Mouse (Mus musculus): Measurements from ENCODE around the gene Sfta2. TPM values are rescaled to one million over a fixed set of nuclear protein-coding genes. Genes with fewer than 3 reads are reported as not detected.

The Sfta2 gene
- total RNA-seq (2021): not detected
- long read RNA-seq, experiment 1: 0 reads
- long read RNA-seq, experiment 2, partial matches to known transcripts: 0 of 1 reads
- long read RNA-seq, experiment 2, other reads (novel, unspliced or antisense): 1 of 1 reads

GRCm38 (mm10) chr17:35601249-35601648, at the start of gene Sfta2:
TSS of gene Sfta2 (plus strand) at chr17:35601549.
- intact Hi-C loops (cut with DNase I): no loop called here
- no peak for DNase-seq

- intact Hi-C loops (cut with DNase I): no loop called here
- no peak for DNase-seq
Observed at GRCm38 (mm10) chr17:35551881-35552414, 49.4 kb upstream of the Sfta2 start, which contains the start of gene Cdsn. TSS of gene Cdsn (plus strand) at chr17:35552128.

GRCm38 (mm10) chr17:35554321-35554720, 47.0 kb upstream of the Sfta2 start:
- intact Hi-C loops (cut with DNase I): no loop called here
- no peak for DNase-seq

GRCm38 (mm10) chr17:35554761-35555397, 46.5 kb upstream of the Sfta2 start:
- no peak for DNase-seq

GRCm38 (mm10) chr17:35556186-35556765, 45.1 kb upstream of the Sfta2 start:
- intact Hi-C loops (cut with DNase I): no loop called here
- no peak for DNase-seq

More at GRCm38 (mm10) chr17:35554761-35555397, 46.5 kb upstream of the Sfta2 start:
- intact Hi-C loops (cut with DNase I): no loop called here

GRCm38 (mm10) chr17:35556812-35557211, 44.5 kb upstream of the Sfta2 start:
- intact Hi-C loops (cut with DNase I): no loop called here

GRCm38 (mm10) chr17:35557351-35557750, 44.0 kb upstream of the Sfta2 start:
- intact Hi-C loops (cut with DNase I): no loop called here
- no peak for DNase-seq

More at GRCm38 (mm10) chr17:35556812-35557211, 44.5 kb upstream of the Sfta2 start:
- DNase-seq: no peak

- intact Hi-C loops (cut with DNase I): no loop called here
Observed at GRCm38 (mm10) chr17:35558216-35558615, 43.1 kb upstream of the Sfta2 start.

GRCm38 (mm10) chr17:35567150-35567549, 34.2 kb upstream of the Sfta2 start, which contains the start of gene 2300002M23Rik:
TSS of gene 2300002M23Rik (plus strand) at chr17:35567450.
- intact Hi-C loops (cut with DNase I): no loop called here

More at GRCm38 (mm10) chr17:35558216-35558615, 43.1 kb upstream of the Sfta2 start:
- no peak for DNase-seq

GRCm38 (mm10) chr17:35567767-35568166, 33.6 kb upstream of the Sfta2 start:
- no peak for DNase-seq
- intact Hi-C loops (cut with DNase I): no loop called here

More at GRCm38 (mm10) chr17:35567150-35567549, 34.2 kb upstream of the Sfta2 start, which contains the start of gene 2300002M23Rik:
- no peak for DNase-seq

GRCm38 (mm10) chr17:35569091-35569944, 32.0 kb upstream of the Sfta2 start:
- no peak for DNase-seq
- intact Hi-C loops (cut with DNase I): no loop called here

- no peak for DNase-seq
- intact Hi-C loops (cut with DNase I): no loop called here
Observed at GRCm38 (mm10) chr17:35570836-35571235, 30.5 kb upstream of the Sfta2 start.

- intact Hi-C loops (cut with DNase I): no loop called here
- DNase-seq: no peak
Observed at GRCm38 (mm10) chr17:35571477-35571876, 29.9 kb upstream of the Sfta2 start.

GRCm38 (mm10) chr17:35578211-35578610, 23.1 kb upstream of the Sfta2 start:
- peak; percentile 44 to 71 for DNase-seq
- intact Hi-C loops (cut with DNase I): no loop called here

- intact Hi-C loops (cut with DNase I): no loop called here
- no peak for DNase-seq
Observed at GRCm38 (mm10) chr17:35582900-35583299, 18.4 kb upstream of the Sfta2 start.

GRCm38 (mm10) chr17:35584330-35584937, 16.9 kb upstream of the Sfta2 start:
- DNase-seq: peak; percentile 63
- intact Hi-C loops (cut with DNase I): no loop called here

- no peak for DNase-seq
- intact Hi-C loops (cut with DNase I): no loop called here
Observed at GRCm38 (mm10) chr17:35587291-35587690, 14.1 kb upstream of the Sfta2 start.

- DNase-seq: no peak
- intact Hi-C loops (cut with DNase I): no loop called here
Observed at GRCm38 (mm10) chr17:35588387-35588786, 13.0 kb upstream of the Sfta2 start.

GRCm38 (mm10) chr17:35590410-35591218, 10.7 kb upstream of the Sfta2 start:
- DNase-seq: peak; percentile 69 to 71
- intact Hi-C loops (cut with DNase I): no loop called here
